Mouse (Mus musculus) thymus, adult 2 months (tissue): Measurements from ENCODE around the gene Hinfp. TPM values are rescaled to one million over a fixed set of nuclear protein-coding genes. Genes with fewer than 3 reads are reported as not detected.

Experiments used
- DNase-seq: peaks from one replicate; pipeline ENCODE4 v3.0.0; 2021
- H3K27ac ChIP-seq: fragments of 200-500 bp; 2 replicates; pipeline ENCODE4 v1.5.1; 2012; ENCODE audit warnings: low read length, control low read depth; ENCODE audit not compliant: control insufficient read depth, insufficient read depth
- H3K27me3 ChIP-seq: fragments of 200-500 bp; 2 replicates; pipeline ENCODE4 v1.6.1; 2012; ENCODE audit warnings: mild to moderate bottlenecking, low read length, moderate library complexity, mixed read lengths; ENCODE audit not compliant: control insufficient read depth, insufficient read depth
- H3K36me3 ChIP-seq: fragments of 200-500 bp; 2 replicates; pipeline ENCODE4 v1.6.1; 2012; ENCODE audit warnings: mild to moderate bottlenecking, low read length, moderate library complexity; ENCODE audit not compliant: control insufficient read depth, insufficient read depth
- H3K4me1 ChIP-seq: fragments of 200-500 bp; replicated peaks from 2 replicates; pipeline ENCODE4 v1.6.1; 2012; ENCODE audit warnings: low read length; ENCODE audit not compliant: control insufficient read depth, insufficient read depth
- H3K4me3 ChIP-seq: fragments of 200-500 bp; 2 replicates; pipeline ENCODE4 v1.5.1; 2012; ENCODE audit warnings: mild to moderate bottlenecking, low read length, control low read depth, moderate library complexity; ENCODE audit not compliant: control insufficient read depth, insufficient read depth
- CTCF ChIP-seq: fragments of 200-500 bp; IDR thresholded peaks from 2 replicates; pipeline ENCODE4 v1.5.1; 2012; ENCODE audit warnings: mild to moderate bottlenecking, control low read depth, low read length, moderate library complexity, borderline replicate concordance; ENCODE audit not compliant: control insufficient read depth, poor library complexity, insufficient read depth; ENCODE audit errors: extremely low read depth
- POLR2A ChIP-seq: fragments of 200-500 bp; IDR thresholded peaks from 2 replicates; pipeline ENCODE4 v1.6.1; 2012; ENCODE audit warnings: mild to moderate bottlenecking, low read length, control low read depth, moderate library complexity; ENCODE audit not compliant: control insufficient read depth, poor library complexity, insufficient read depth; ENCODE audit errors: extremely low read depth
- WGBS: fragments of 180-500 bp; shearing (Covaris S2); methylation state at CpG from one replicate; pipeline ENCODE4 v1.1.7; 2018; 5-methylcytosine and 5-hydroxymethylcytosine counted together
- polyA plus RNA-seq: library from polyadenylated mRNA; depleted of rRNA; stranded (reverse); fragments of >200 nt; gene quantifications from 2 replicates; pipeline ENCODE4 v1.2.3, GENCODE M21; 2012; rRNA removed

The Hinfp gene
- polyA plus RNA-seq, 1 experiment = 71.1 TPM

- Histone ChIP-seq H3K27ac (no peak overlapping the region), H3K27me3 (no peaks in the 10 kb centered on the region), H3K36me3 (no peaks in the 10 kb centered on the region), H3K4me3 (no peak overlapping the region), H3K4me1 (peaks cover 38% of the 10 kb centered on the region)
- WGBS = 74% methylated on average over 6 of the region's 6 CpGs
- peak; percentile 63 for DNase-seq
- TF ChIP-seq POLR2A (no peak), CTCF (no peak)
Measured at GRCm38 (mm10) chr9:44253441-44253840, 52.0 kb downstream of the Hinfp start.

DNA sequence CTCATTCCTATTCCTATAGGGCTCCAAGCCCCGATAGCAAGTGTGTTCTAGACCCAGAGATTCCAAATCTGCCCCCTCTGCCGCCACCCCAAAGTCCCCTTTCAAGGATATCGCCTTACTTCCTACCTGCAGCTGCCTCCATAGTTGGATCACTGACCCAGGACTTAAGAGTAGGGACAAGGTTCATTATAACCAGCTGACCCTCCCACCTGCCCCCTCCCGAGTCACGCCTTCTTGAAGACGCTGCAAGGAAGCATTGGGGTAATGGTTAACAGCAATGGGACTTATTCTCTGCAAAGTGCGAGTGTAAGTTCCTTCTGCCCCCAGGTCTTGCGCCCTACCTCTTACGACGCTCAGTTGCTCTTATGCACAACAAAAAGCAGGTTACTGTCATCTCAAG lies 54.2 kb downstream of the Hinfp start, which contains the start of gene Pdzd3:
Pdzd3 (minus strand) TSS at position 158 of the 400 bp plus-strand sequence.
- Histone ChIP-seq H3K4me1 (peaks cover 45% of the 10 kb centered on the region), H3K4me3 (no peak within 1 kb of the TSS), H3K36me3 (no peaks in the 10 kb centered on the region), H3K27me3 (no peaks in the 10 kb centered on the region), H3K27ac (no peak within 1 kb of the TSS)
- TF ChIP-seq CTCF = no peak
- TF ChIP-seq POLR2A = no peak
- DNase-seq = no peak
- 95% methylated on average over 10 of the region's 10 CpGs for WGBS

- H3K27me3 ChIP-seq = no peaks in the 10 kb centered on the region
- TF ChIP-seq POLR2A (no peak), CTCF (no peak)
- H3K27ac ChIP-seq = no peak overlapping the region
- peaks cover 41% of the 10 kb centered on the region for H3K4me1 ChIP-seq
- H3K36me3 ChIP-seq = no peaks in the 10 kb centered on the region
- H3K4me3 ChIP-seq = no peak overlapping the region
- no peak for DNase-seq
- 72% methylated on average over 4 of the region's 4 CpGs for WGBS
Measured at GRCm38 (mm10) chr9:44250445-44250844, 55.0 kb downstream of the Hinfp start.

DNA sequence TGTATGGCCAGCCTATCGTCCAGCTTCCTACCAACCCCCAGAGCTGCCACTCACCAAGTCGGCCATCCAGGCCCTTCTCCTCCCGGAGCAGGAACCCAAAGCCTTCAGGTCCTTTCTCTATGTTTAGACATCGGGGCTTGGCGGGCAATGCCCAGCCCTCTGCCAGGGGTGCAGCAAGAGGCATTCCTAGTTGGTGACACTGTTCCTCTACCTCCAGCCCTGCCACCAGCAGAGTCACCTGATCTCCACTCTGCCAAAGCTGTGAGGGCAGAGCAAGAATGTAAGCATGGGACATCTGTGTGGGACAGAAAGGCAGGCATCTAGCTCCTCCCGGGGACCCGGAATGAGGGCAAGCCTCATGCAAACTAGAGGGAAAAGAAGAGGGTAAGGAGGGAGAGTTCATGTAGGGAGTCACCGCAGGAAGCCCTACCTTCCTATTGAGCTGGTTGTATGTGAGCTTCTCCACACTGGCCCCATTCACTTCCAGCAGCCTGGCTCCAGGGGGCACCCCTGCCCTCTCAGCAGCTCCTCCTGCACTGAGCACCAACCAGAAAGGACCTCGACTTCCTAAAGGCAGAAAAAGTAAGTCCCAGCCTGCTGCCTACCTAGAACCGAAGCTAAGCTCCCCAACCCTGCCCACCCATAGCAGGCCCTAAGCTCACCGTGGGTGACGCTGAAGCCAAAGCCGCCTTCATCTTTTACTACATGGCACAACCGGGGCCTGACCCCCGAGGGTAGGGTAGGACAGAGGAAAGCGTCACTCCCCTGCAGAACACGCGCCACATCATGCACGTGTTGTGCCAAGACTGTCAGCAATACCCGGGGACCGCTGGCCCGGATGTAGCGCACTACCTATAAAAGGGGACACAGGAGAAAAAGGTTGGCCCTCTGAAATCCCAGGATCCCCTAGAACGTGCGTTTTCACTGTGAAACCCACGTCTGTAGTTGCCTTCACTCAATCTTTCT lies 56.0 kb downstream of the Hinfp start:
- H3K36me3 ChIP-seq = no peaks in the 10 kb centered on the region
- H3K4me1 ChIP-seq = peaks cover 36% of the 10 kb centered on the region
- H3K27ac ChIP-seq = no peak overlapping the region
- peak overlapping the region; percentile 12; the same call in 1 of the 2 replicates for H3K4me3 ChIP-seq
- peak; percentile 78; the same call in 1 of the 2 replicates for TF ChIP-seq CTCF
- TF ChIP-seq POLR2A = no peak
- 50% methylated on average over 26 of the region's 26 CpGs for WGBS
- no peaks in the 10 kb centered on the region for H3K27me3 ChIP-seq
- DNase-seq = peak; percentile 88

GRCm38 (mm10) chr9:44247907-44248306 lies 57.6 kb downstream of the Hinfp start:
- H3K27ac ChIP-seq = no peak overlapping the region
- H3K27me3 ChIP-seq = no peaks in the 10 kb centered on the region
- peaks cover 32% of the 10 kb centered on the region for H3K4me1 ChIP-seq
- no peaks in the 10 kb centered on the region for H3K36me3 ChIP-seq
- 84% methylated on average over 6 of the region's 6 CpGs for WGBS
- TF ChIP-seq POLR2A (no peak), CTCF (no peak)
- no peak for DNase-seq
- no peak overlapping the region for H3K4me3 ChIP-seq

GRCm38 (mm10) chr9:44243621-44244020 lies 61.9 kb downstream of the Hinfp start:
- no peak for DNase-seq
- Histone ChIP-seq H3K36me3 (no peaks in the 10 kb centered on the region), H3K4me3 (no peak overlapping the region), H3K27ac (peak overlapping the region; percentile 13; the same call in 1 of the 2 replicates), H3K27me3 (no peaks in the 10 kb centered on the region), H3K4me1 (peaks cover 45% of the 10 kb centered on the region)
- no peak for TF ChIP-seq POLR2A
- no peak for TF ChIP-seq CTCF
- WGBS = 74% methylated on average over 2 of the region's 2 CpGs

Other genes starting within 250 kb of the Hinfp start
- 4.5 and 6.8 TPM in 2 replicates for gene Usp2, start 238.7 kb downstream of the Hinfp start, polyA plus RNA-seq
- gene Mfrp, start 203.9 kb downstream of the Hinfp start, polyA plus RNA-seq = 0.09 TPM in 1 of 2 replicates, not detected in the other
- gene C1qtnf5, start 198.4 kb downstream of the Hinfp start, polyA plus RNA-seq = 3.4 and 5.0 TPM in 2 replicates
- gene Gm49380, start 192.2 kb downstream of the Hinfp start, polyA plus RNA-seq = not detected in 2 replicates
- gene Rnf26, start 192.2 kb downstream of the Hinfp start, polyA plus RNA-seq = 72.3 and 119 TPM in 2 replicates
- gene Mcam, start 171.2 kb downstream of the Hinfp start, polyA plus RNA-seq = 13.0 and 18.7 TPM in 2 replicates
- 132 and 194 TPM in 2 replicates for gene Cbl, start 71.6 kb downstream of the Hinfp start, polyA plus RNA-seq
- 6.1 and 13.0 TPM in 2 replicates for gene Ccdc153, start 65.0 kb downstream of the Hinfp start, polyA plus RNA-seq
- 0.55 and 0.59 TPM in 2 replicates for gene Pdzd3, start 54.2 kb downstream of the Hinfp start, polyA plus RNA-seq
- gene Nlrx1, start 37.1 kb downstream of the Hinfp start, polyA plus RNA-seq = 13.4 and 16.2 TPM in 2 replicates
- 1.2 and 2.7 TPM in 2 replicates for gene Abcg4, start 17.1 kb downstream of the Hinfp start, polyA plus RNA-seq
- 94.1 and 110 TPM in 2 replicates for gene C2cd2l, start 14.6 kb upstream of the Hinfp start, polyA plus RNA-seq
- gene Dpagt1, start 20.3 kb upstream of the Hinfp start, polyA plus RNA-seq = 47.9 and 49.5 TPM in 2 replicates
- 891 and 1,033 TPM in 2 replicates for gene H2afx, start 29.0 kb upstream of the Hinfp start, polyA plus RNA-seq
- 40.7 and 42.2 TPM in 2 replicates for gene Hmbs, start 38.6 kb upstream of the Hinfp start, polyA plus RNA-seq
- 37.9 and 40.8 TPM in 2 replicates for gene Vps11, start 56.0 kb upstream of the Hinfp start, polyA plus RNA-seq
- gene Hyou1, start 73.8 kb upstream of the Hinfp start, polyA plus RNA-seq = 74.4 and 75.5 TPM in 2 replicates
- 22.4 and 32.9 TPM in 2 replicates for gene Slc37a4, start 91.2 kb upstream of the Hinfp start, polyA plus RNA-seq
- gene Rps25, start 101.5 kb upstream of the Hinfp start, polyA plus RNA-seq = 220 and 258 TPM in 2 replicates
- gene Trappc4, start 101.9 kb upstream of the Hinfp start, polyA plus RNA-seq = 49.1 and 57.4 TPM in 2 replicates
- 30.0 and 30.9 TPM in 2 replicates for gene Ccdc84, start 112.9 kb upstream of the Hinfp start, polyA plus RNA-seq
- gene Foxr1, start 135.5 kb upstream of the Hinfp start, polyA plus RNA-seq = 0.08 and 0.22 TPM in 2 replicates
- 1.4 and 1.6 TPM in 2 replicates for gene Upk2, start 149.3 kb upstream of the Hinfp start, polyA plus RNA-seq
- 38.7 and 50.4 TPM in 2 replicates for gene Bcl9l, start 177.2 kb upstream of the Hinfp start, polyA plus RNA-seq